13 mouse cellular contexts compared by ENCODE assay signal in the genomic region with DNA sequence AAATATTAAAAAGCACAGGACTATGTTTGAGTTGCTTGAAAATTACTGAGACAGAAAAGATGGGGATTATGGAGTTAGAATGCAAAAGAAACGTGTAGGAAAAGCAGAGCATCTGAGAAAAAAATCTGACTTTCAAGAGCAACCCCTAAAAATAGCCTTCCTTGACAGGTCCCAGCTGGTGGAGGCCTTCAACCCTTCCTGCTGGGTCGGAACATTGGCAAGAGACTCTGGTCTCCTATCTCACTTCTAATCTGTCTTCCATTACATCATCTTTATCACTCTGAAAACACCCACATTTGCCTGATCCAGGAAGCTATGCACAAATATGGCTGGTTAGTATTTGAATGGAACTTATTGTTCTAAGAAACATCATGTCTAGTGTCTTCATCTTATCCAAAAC.
DNase-seq lines count a peak whose midpoint lies in the region; ATAC-seq and TF ChIP-seq lines count a peak whose summit lies in the region.
"Had no signal": no experiment of that assay in that cellular context is flagged by ENCODE, and none has a peak within 500 bp of the region (broad histone marks: within the 10 kb centered on the region; RNA-seq: fewer than 3 reads in every experiment).

No protein-coding gene starts in this region.

- H3K27me3 ChIP-seq in intestine, embryonic 16.5 days (replicated peaks; ENCODE audit: control insufficient read depth, insufficient read depth, low read length) = no peaks in the 10 kb centered on the region
- H3K27me3 ChIP-seq in intestine, postnatal 0 days (replicated peaks; ENCODE audit: control insufficient read depth, insufficient read depth, low read length) = no peaks in the 10 kb centered on the region
- no peaks in the 10 kb centered on the region for H3K27me3 ChIP-seq in kidney, embryonic 14.5 days (ENCODE audit: control insufficient read depth, insufficient read depth, low read length)
- H3K27me3 ChIP-seq: neural tube, embryonic 15.5 days had no signal

- ATAC-seq in cerebellum, adult (ENCODE audit: insufficient number of reproducible peaks, low FRiP score, low TSS enrichment) = no peak
- ATAC-seq in intestine, embryonic 16.5 days = 0 out of 2 replicates have a peak, but pooled peaks have one; percentile 40
- ATAC-seq in intestine, postnatal 0 days = no peak
- peak; percentile 68; the same call in 1 of the 2 replicates for ATAC-seq in kidney, embryonic 14.5 days (ENCODE audit: low FRiP score, low TSS enrichment)
- no peak for ATAC-seq in granulocyte monocyte progenitor cell, adult 5-6 weeks (replicated peaks; ENCODE audit: poor library complexity, severe bottlenecking)

- WGBS in intestine, embryonic 16.5 days = 35% methylated on average over 2 of the region's 2 CpGs
- 24% methylated on average over 2 of the region's 2 CpGs for WGBS in intestine, postnatal 0 days
- WGBS in kidney, embryonic 14.5 days = 17% methylated on average over 2 of the region's 2 CpGs

- no peaks in the 10 kb centered on the region for H3K9me3 ChIP-seq in intestine, embryonic 16.5 days (ENCODE audit: control insufficient read depth, low read length)
- H3K9me3 ChIP-seq in intestine, postnatal 0 days (ENCODE audit: control insufficient read depth) = no peaks in the 10 kb centered on the region
- H3K9me3 ChIP-seq in kidney, embryonic 14.5 days (ENCODE audit: control insufficient read depth, low read length) = no peaks in the 10 kb centered on the region
- H3K9me3 ChIP-seq: neural tube, embryonic 15.5 days had no signal

- TF ChIP-seq CTCF in intestine, postnatal 0 days (IDR thresholded peaks at IDR 0.05; ENCODE audit: low read depth) = no peak

- no peak overlapping the region for H3K4me3 ChIP-seq in intestine, embryonic 16.5 days (ENCODE audit: low read length)
- no peak overlapping the region for H3K4me3 ChIP-seq in intestine, postnatal 0 days (ENCODE audit: low read depth, low read length)
- H3K4me3 ChIP-seq in kidney, embryonic 14.5 days (ENCODE audit: low read length) = no peak overlapping the region
- H3K4me3 ChIP-seq: neural tube, embryonic 15.5 days had no signal

- peak; percentile 2 for DNase-seq in cerebellum, adult 11-12 months
- peak; percentile 23 for DNase-seq in lung, postnatal 14 days
- no peak for DNase-seq in layer of hippocampus, adult 9-10 months (ENCODE audit: low spot score)
- DNase-seq: B cell, adult 2 months; midbrain, embryonic 14.5 days; right cerebral cortex, postnatal 14 days had no signal

- H3K27ac ChIP-seq in intestine, embryonic 16.5 days (ENCODE audit: low read length) = no peak overlapping the region
- H3K27ac ChIP-seq in intestine, postnatal 0 days (ENCODE audit: low read depth, low read length) = no peak overlapping the region
- no peak overlapping the region for H3K27ac ChIP-seq in kidney, embryonic 14.5 days (ENCODE audit: low read depth, low read length)
- H3K27ac ChIP-seq: liver, embryonic 14.5 days; neural tube, embryonic 15.5 days had no signal

- H3K4me2 ChIP-seq in intestine, embryonic 16.5 days (ENCODE audit: low read depth, low read length) = no peak overlapping the region
- H3K4me2 ChIP-seq in intestine, postnatal 0 days (replicated peaks; ENCODE audit: low read depth) = no peak overlapping the region
- no peak overlapping the region for H3K4me2 ChIP-seq in kidney, embryonic 14.5 days (replicated peaks; ENCODE audit: low read depth, low read length)
- H3K4me2 ChIP-seq: neural tube, embryonic 15.5 days had no signal

- H3K36me3 ChIP-seq in intestine, embryonic 16.5 days (ENCODE audit: control insufficient read depth, insufficient read depth, low read length) = no peaks in the 10 kb centered on the region
- H3K36me3 ChIP-seq in intestine, postnatal 0 days (ENCODE audit: control insufficient read depth, insufficient read depth) = no peaks in the 10 kb centered on the region
- H3K36me3 ChIP-seq in kidney, embryonic 14.5 days (ENCODE audit: control insufficient read depth, insufficient read depth, low read length) = no peaks in the 10 kb centered on the region
- H3K36me3 ChIP-seq: neural tube, embryonic 15.5 days had no signal

- H3K4me1 ChIP-seq in intestine, embryonic 16.5 days (ENCODE audit: control insufficient read depth, insufficient read depth, low read length) = no peaks in the 10 kb centered on the region
- no peaks in the 10 kb centered on the region for H3K4me1 ChIP-seq in intestine, postnatal 0 days (replicated peaks; ENCODE audit: control insufficient read depth, insufficient read depth, low read length)
- no peaks in the 10 kb centered on the region for H3K4me1 ChIP-seq in kidney, embryonic 14.5 days (ENCODE audit: control insufficient read depth, insufficient read depth, low read length)
- H3K4me1 ChIP-seq: neural tube, embryonic 15.5 days had no signal

- no peak overlapping the region for H3K9ac ChIP-seq in intestine, embryonic 16.5 days (ENCODE audit: low read depth, low read length)
- H3K9ac ChIP-seq in intestine, postnatal 0 days (ENCODE audit: low read depth, low read length) = no peak overlapping the region
- H3K9ac ChIP-seq in kidney, embryonic 14.5 days (ENCODE audit: low read depth, low read length) = no peak overlapping the region
- H3K9ac ChIP-seq: liver, embryonic 14.5 days; neural tube, embryonic 15.5 days had no signal

Comparison
In these comparisons a context has a peak if more than half of its experiments do, and no peak if none do; other contexts are left out.
1. ATAC-seq: peak in intestine, embryonic 16.5 days (single experiment) and kidney, embryonic 14.5 days (single experiment); none in cerebellum, adult (single experiment), intestine, postnatal 0 days (single experiment) and granulocyte monocyte progenitor cell, adult 5-6 weeks (single experiment).